Mouse (Mus musculus) stomach, embryonic 15.5 days (tissue): ENCODE data around the gene Ncmap. TPM values are rescaled to one million over a fixed set of nuclear protein-coding genes. Genes with fewer than 3 reads are reported as not detected.

ENCODE experiments used
- ATAC-seq: fragments of 200-750 bp; cut with Nextera tagmentation; 2 replicates; pipeline ENCODE4 v1.8.0; 2017; ENCODE audit warnings: low read depth, moderate number of reproducible peaks, moderate TSS enrichment; ENCODE audit not compliant: insufficient read depth, low FRiP score
- H3K27ac ChIP-seq: fragments of 300-500 bp; sonication (generic); 2 replicates; pipeline ENCODE4 v1.5.1; 2015; ENCODE audit warnings: mild to moderate bottlenecking, inconsistent platforms
- H3K27me3 ChIP-seq: fragments of 300-500 bp; sonication (generic); replicated peaks from 2 replicates; pipeline ENCODE4 v1.6.1; 2015; ENCODE audit warnings: inconsistent platforms
- H3K36me3 ChIP-seq: fragments of 300-500 bp; sonication (generic); 2 replicates; pipeline ENCODE4 v1.6.1; 2015; ENCODE audit warnings: inconsistent platforms
- H3K4me1 ChIP-seq: fragments of 300-500 bp; sonication (generic); 2 replicates; pipeline ENCODE4 v1.6.1; 2015; ENCODE audit warnings: inconsistent platforms
- H3K4me2 ChIP-seq: fragments of 300-500 bp; sonication (generic); 2 replicates; pipeline ENCODE4 v1.6.1; 2015; ENCODE audit warnings: mild to moderate bottlenecking, inconsistent platforms
- H3K4me3 ChIP-seq: fragments of 300-500 bp; sonication (generic); replicated peaks from 2 replicates; pipeline ENCODE4 v1.5.1; 2015; ENCODE audit warnings: inconsistent platforms
- H3K9ac ChIP-seq: fragments of 300-500 bp; sonication (generic); 2 replicates; pipeline ENCODE4 v1.6.1; 2015; ENCODE audit warnings: inconsistent platforms
- H3K9me3 ChIP-seq: fragments of 300-500 bp; sonication (generic); 2 replicates; pipeline ENCODE4 v1.6.1; 2016; ENCODE audit warnings: inconsistent platforms
- WGBS: fragments of 180-500 bp; shearing (Covaris S2); methylation state at CpG from one replicate; pipeline ENCODE4 v1.1.7; 2015; 5-methylcytosine and 5-hydroxymethylcytosine counted together
- polyA plus RNA-seq: library from polyadenylated mRNA; unstranded; fragments of >200 nt; fragmentation: Nextera tagmentation; extraction: Ambion mirVana; gene quantifications from 2 replicates; pipeline ENCODE4 v1.2.1, GENCODE M21; 2015

Ncmap gene
- polyA plus RNA-seq, result 19.0 and 21.9 TPM in 2 replicates

DNA sequence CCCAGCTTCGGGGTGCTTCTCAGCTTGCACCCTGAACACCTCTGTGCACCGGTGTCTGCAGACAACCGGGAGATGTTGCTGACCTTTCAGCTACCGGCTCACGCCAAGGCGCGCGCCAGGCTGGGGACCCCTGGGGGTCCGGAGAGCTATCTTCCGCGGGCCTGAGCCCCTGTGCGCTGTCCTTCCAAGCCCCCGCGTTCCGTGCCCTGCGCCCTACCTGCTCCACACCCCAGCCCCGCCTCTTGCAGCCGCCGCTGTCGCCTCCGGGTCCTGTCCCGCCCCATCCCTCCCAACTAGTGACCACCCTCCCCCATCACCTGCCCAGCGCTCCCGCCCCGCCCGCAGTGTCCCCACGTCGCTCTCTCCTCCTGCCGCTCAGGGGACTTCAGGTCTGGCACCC is at the start of gene Ncmap:
Ncmap (minus strand) TSS at position 237 of the 400 bp plus-strand sequence.
- Histone ChIP-seq H3K36me3 (no peaks in the 10 kb centered on the region), H3K4me3 (peak within 1 kb of the TSS; percentile 44), H3K4me2 (peak within 1 kb of the TSS; percentile 82), H3K4me1 (peaks cover 5% of the 10 kb centered on the region), H3K9me3 (no peaks in the 10 kb centered on the region), H3K27ac (peak within 1 kb of the TSS; percentile 86), H3K27me3 (peaks cover 10% of the 10 kb centered on the region), H3K9ac (0 out of 2 replicates have a peak within 1 kb of the TSS, but pooled peaks have one; percentile 16)
- whole genome bisulfite sequencing, result 1% methylated on average over 28 of the region's 29 CpGs
- peak; percentile 69; the same call in 1 of the 2 replicates for ATAC-seq

DNA sequence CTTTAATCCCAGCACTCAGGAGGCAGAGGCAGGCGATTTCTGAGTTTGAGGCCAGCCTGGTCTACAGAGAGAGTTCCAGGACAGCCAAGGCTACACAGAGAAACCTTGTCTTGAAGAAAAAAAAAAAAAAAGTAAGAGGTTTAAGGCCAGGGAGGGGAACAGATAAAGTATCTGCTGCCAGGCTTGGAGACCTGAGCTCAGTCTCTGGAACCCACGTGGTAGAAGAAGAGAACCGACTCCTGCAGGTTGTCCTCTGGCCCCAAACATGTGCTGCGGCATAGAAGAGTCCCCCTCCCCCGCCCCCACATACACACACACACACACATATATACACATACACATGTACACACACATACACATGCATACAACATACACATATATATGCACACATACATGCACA is 44.4 kb upstream of the Ncmap start:
- 0 out of 2 replicates have a peak, but pooled peaks cover 2% of the 10 kb centered on the region for H3K4me1 ChIP-seq
- H3K27me3 ChIP-seq, result no peaks in the 10 kb centered on the region
- WGBS, result 74% methylated on average over 5 of the region's 5 CpGs
- no peak overlapping the region for H3K4me2 ChIP-seq
- H3K4me3 ChIP-seq, result no peak overlapping the region
- H3K36me3 ChIP-seq, result no peaks in the 10 kb centered on the region
- no peak overlapping the region for H3K9ac ChIP-seq
- no peaks in the 10 kb centered on the region for H3K9me3 ChIP-seq
- H3K27ac ChIP-seq, result no peak overlapping the region
- ATAC-seq, result no peak

DNA sequence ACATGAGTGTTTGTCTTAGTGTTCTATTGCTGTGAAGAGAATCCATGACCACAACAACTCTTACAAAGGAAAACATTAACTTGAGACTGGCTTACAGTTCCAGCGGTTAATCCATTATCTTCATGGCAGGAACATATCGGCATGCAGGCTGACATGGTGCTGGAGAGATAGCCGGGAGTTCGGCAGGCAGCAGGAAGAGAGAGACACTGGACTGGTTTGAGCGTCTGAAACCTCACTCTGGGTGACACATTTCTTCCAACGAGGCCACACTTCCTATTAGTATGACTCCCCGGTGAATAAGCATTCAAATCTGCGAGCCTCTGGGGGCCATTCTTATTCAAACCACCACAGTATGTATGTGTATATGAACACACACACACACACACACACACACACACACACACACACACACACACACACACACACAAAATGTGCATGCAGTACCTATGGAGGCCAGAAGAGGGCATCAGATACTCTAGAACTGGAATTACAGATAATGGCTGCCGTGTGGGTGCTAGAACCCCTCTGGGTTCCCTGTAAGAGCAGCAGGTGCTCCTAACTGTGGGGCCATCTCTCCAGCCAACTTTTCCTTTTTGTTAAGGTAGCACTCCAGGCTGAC is 42.0 kb upstream of the Ncmap start:
- H3K4me3 ChIP-seq, result no peak overlapping the region
- ATAC-seq, result no peak; the same call in 1 of the 2 replicates
- no peak overlapping the region for H3K4me2 ChIP-seq
- no peak overlapping the region for H3K9ac ChIP-seq
- no peaks in the 10 kb centered on the region for H3K36me3 ChIP-seq
- H3K9me3 ChIP-seq, result no peaks in the 10 kb centered on the region
- H3K27me3 ChIP-seq, result no peaks in the 10 kb centered on the region
- 44% methylated on average over 9 of the region's 9 CpGs for WGBS
- 0 out of 2 replicates have a peak, but pooled peaks cover 2% of the 10 kb centered on the region for H3K4me1 ChIP-seq
- peak overlapping the region; percentile 75; the same call in 1 of the 2 replicates for H3K27ac ChIP-seq

DNA sequence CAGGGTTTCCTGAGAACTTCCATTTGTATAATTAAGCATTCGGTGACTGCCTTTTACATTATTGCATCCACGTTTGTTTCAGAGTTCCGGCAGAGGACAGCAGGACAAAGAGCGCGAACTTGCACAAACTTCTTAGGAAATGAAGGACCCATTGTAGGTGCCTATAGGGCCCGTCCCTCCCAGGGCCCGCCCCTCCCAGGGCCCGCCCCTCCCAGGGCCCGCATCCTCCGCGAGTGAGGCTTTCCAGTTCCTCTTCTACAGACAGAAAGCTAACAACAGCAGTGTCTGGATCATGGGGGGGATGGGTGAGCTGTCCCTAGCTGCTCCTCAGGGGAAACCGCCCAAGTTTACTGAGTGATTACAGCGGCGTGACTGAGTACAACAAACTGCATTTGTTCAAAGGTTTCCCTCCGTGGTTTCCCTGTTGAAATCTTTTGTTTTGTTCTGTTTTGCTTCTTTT is 41.2 kb upstream of the Ncmap start:
- WGBS, result 3% methylated on average over 15 of the region's 15 CpGs
- H3K4me1 ChIP-seq, result peaks cover 2% of the 10 kb centered on the region; the same call in 1 of the 2 replicates
- no peaks in the 10 kb centered on the region for H3K36me3 ChIP-seq
- H3K4me3 ChIP-seq, result no peak overlapping the region; the same call in 1 of the 2 replicates
- peak; percentile 93 for ATAC-seq
- H3K27me3 ChIP-seq, result no peaks in the 10 kb centered on the region
- no peak overlapping the region for H3K9ac ChIP-seq
- peak overlapping the region; percentile 40 for H3K4me2 ChIP-seq
- H3K27ac ChIP-seq, result peak overlapping the region; percentile 75; the same call in 1 of the 2 replicates
- no peaks in the 10 kb centered on the region for H3K9me3 ChIP-seq

DNA sequence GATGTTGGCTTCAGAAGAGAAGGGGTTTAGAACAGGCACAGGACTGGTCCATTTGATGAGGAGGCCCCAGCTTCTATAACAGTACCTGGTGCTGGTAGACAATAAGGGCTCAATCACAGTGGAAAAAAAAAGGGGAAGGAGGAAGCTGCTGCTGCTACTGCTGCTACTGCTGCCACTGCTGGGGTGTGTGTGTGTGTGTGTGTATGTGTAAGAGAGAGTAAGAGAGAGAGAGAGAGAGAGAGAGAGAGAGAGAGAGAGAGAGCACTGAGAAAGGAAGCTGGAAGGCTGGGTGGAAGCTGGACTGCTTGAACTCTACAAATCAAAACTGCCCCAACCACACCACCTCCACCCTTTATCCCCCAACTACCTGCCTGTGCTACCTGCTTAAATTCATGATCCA is 39.9 kb upstream of the Ncmap start:
- H3K9ac ChIP-seq, result no peak overlapping the region
- no peaks in the 10 kb centered on the region for H3K9me3 ChIP-seq
- no peak overlapping the region for H3K4me3 ChIP-seq
- ATAC-seq, result no peak
- H3K36me3 ChIP-seq, result no peaks in the 10 kb centered on the region
- peaks cover 6% of the 10 kb centered on the region; the same call in 1 of the 2 replicates for H3K4me1 ChIP-seq
- H3K27ac ChIP-seq, result peak overlapping the region; percentile 33; the same call in 1 of the 2 replicates
- H3K27me3 ChIP-seq, result no peaks in the 10 kb centered on the region
- H3K4me2 ChIP-seq, result no peak overlapping the region

DNA sequence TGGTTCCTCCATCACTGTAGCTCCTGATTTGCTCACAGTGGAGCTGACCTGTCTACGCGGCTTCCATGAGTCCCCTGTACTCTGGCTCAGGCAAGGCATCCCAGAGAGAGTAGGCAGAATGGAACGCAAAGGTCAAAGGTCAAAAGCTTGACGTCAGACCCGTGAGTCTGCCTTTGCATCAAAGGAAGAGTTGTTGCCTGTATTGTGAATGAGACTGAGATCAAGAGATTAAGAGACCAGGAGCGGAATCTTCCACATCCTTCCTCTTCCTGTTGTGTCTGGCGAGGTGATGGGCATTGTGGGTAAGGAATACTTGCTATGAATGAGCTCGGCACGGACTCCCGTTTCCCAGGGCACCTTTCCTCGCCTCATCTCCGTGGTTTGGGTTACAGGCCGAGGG is 38.3 kb upstream of the Ncmap start:
- Histone ChIP-seq H3K4me2 (no peak overlapping the region), H3K27me3 (no peaks in the 10 kb centered on the region), H3K9me3 (no peaks in the 10 kb centered on the region), H3K9ac (no peak overlapping the region), H3K4me3 (no peak overlapping the region), H3K4me1 (peaks cover 12% of the 10 kb centered on the region), H3K27ac (no peak overlapping the region), H3K36me3 (no peaks in the 10 kb centered on the region)
- 56% methylated on average over 13 of the region's 13 CpGs for WGBS
- ATAC-seq, result no peak

DNA sequence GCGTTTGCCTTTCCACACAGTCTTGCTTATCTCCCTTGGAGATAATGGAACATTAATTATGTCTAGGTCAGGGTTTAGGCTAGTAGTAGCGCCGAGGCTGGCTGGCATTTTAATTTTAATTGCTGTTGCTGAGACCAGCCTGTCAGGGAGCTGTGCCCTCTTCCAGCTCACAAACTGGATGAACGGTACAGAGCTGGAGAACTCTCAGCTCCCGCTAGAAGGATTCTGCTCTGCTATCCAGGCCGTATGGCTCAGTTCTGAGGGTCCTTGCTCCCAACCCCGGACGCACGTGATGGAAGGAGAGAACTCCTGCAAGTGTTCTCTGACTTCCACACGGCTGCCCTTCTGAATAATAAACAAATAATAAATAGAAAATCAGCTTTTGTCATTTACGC is 36.4 kb upstream of the Ncmap start:
- WGBS, result 19% methylated on average over 11 of the region's 11 CpGs
- peak overlapping the region; percentile 97 for H3K4me2 ChIP-seq
- no peak for ATAC-seq
- peak overlapping the region; percentile 82 for H3K27ac ChIP-seq
- peak overlapping the region; percentile 56; the same call in 1 of the 2 replicates for H3K9ac ChIP-seq
- peak overlapping the region; percentile 81 for H3K4me3 ChIP-seq
- H3K4me1 ChIP-seq, result peaks cover 10% of the 10 kb centered on the region
- H3K27me3 ChIP-seq, result no peaks in the 10 kb centered on the region
- no peaks in the 10 kb centered on the region for H3K9me3 ChIP-seq
- no peaks in the 10 kb centered on the region for H3K36me3 ChIP-seq

DNA sequence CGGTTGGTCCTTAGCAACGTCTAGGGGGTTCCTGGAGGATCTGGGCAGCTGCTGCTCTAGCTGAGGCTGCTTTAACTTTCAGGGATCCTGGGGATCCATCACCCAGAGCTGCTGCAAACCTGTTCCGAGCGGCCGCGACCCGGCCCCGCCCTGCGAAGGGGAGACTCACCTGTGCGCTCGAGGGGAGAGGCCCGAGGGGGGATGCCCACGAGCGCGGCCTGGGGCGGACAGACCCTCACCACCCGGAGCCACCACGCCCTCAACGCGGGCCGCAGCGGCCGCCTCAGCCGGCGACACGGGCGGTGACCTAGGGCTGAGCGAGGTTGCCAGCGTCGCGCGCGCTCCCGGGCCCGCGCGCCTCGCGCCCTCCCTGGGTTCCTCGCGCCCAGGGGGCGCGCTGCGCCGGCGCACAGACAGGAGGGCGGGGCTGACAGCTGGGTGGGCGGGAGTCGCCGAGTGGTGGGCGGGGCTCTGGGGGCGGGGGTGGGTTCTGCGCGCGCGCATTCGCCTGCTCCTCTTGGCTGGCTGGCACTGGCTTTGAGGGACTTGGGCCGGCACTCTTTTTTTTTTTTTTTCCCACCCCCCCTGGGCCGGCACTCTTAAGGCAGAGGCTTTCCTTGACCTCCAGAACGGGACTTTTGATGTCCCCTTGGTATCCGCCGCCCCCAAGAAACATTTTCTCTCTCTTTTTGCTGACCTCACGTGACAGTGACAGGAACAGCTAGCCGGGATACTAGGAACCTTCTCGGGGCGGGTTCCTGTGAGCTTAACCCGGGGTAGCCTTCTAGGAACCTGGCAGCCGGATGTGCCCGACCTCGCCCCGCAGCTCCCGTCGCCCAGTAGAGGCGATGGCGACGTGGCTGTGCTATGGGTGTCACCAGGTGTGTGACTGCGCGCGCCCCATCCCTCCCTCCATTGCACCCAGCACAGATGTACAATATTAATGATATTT is 35.7 kb upstream of the Ncmap start, which contains the start of gene Rcan3:
Rcan3 (minus strand) TSS at position 411 of the 952 bp plus-strand sequence.
- H3K9ac ChIP-seq, result peak within 1 kb of the TSS; percentile 61
- H3K4me1 ChIP-seq, result peaks cover 10% of the 10 kb centered on the region
- H3K27me3 ChIP-seq, result no peaks in the 10 kb centered on the region
- ATAC-seq, result peak; percentile 85
- H3K4me2 ChIP-seq, result peak within 1 kb of the TSS; percentile 97
- peak within 1 kb of the TSS; percentile 81 for H3K4me3 ChIP-seq
- WGBS, result 0% methylated on average over 76 of the region's 79 CpGs
- H3K27ac ChIP-seq, result peak within 1 kb of the TSS; percentile 82
- no peaks in the 10 kb centered on the region for H3K36me3 ChIP-seq
- no peaks in the 10 kb centered on the region for H3K9me3 ChIP-seq

DNA sequence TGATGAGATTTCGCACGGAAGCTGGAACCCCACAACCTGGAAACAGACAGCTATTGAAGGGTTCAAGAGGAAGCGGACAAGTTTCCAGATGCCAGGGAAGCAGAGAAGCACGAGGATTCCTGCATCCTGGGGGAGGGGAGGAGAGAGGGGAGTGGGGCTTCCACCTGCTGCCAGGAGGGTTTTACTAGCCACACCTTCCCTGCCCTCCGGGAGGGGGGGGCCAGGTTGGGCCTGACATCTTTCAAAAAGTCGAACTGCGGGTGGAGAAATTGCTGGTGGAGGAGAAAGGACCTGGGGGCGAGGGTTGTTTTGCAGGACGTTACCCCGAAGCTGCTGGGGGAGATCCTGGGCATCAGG is 35.0 kb upstream of the Ncmap start:
- H3K27ac ChIP-seq, result peak overlapping the region; percentile 82; the same call in 1 of the 2 replicates
- peak overlapping the region; percentile 97 for H3K4me2 ChIP-seq
- 11% methylated on average over 10 of the region's 10 CpGs for WGBS
- H3K27me3 ChIP-seq, result no peaks in the 10 kb centered on the region
- no peaks in the 10 kb centered on the region for H3K36me3 ChIP-seq
- peaks cover 10% of the 10 kb centered on the region for H3K4me1 ChIP-seq
- no peaks in the 10 kb centered on the region for H3K9me3 ChIP-seq
- peak overlapping the region; percentile 61 for H3K9ac ChIP-seq
- no peak for ATAC-seq
- peak overlapping the region; percentile 81 for H3K4me3 ChIP-seq

DNA sequence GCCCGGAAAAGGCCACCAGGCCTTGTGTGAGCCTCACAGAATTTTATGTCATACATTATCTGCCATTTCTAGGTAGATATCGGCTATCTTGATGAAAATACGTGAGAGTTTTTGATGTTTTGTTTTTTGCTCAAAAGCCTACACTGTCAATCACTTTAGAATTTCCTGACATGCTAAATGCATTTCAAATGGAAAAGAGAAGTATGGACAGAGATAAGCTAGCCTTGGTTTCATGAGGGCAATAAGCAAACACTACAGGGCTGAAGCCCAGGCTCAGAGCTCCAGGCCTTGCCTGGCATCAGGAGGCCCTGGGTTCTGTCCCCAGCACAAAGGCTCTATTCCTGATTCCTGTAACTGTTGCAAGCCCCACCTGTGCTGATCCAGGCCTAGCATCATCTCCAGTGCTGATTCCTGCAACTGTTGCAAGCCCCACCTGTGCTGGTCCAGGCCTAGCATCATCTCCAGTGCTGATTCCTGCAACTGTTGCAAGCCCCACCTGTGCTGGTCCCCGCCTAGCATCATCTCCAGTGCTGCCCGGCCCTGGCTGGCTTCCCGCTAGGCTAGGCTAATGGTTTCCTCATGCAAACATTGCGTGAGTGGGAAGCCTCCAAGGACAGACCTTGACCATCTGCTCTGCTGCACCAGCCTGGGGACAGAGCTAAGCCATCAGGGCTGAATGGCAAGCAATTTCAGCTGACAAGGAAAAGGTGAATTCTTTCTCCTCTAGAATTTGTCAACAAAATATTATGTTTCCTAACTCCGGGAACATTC is 32.1 kb upstream of the Ncmap start:
- Histone ChIP-seq H3K4me1 (peaks cover 10% of the 10 kb centered on the region), H3K9me3 (no peaks in the 10 kb centered on the region), H3K4me2 (no peak overlapping the region), H3K9ac (no peak overlapping the region), H3K27ac (no peak overlapping the region), H3K4me3 (no peak overlapping the region), H3K36me3 (no peaks in the 10 kb centered on the region), H3K27me3 (no peaks in the 10 kb centered on the region)
- ATAC-seq, result no peak
- WGBS, result 73% methylated on average over 8 of the region's 8 CpGs

DNA sequence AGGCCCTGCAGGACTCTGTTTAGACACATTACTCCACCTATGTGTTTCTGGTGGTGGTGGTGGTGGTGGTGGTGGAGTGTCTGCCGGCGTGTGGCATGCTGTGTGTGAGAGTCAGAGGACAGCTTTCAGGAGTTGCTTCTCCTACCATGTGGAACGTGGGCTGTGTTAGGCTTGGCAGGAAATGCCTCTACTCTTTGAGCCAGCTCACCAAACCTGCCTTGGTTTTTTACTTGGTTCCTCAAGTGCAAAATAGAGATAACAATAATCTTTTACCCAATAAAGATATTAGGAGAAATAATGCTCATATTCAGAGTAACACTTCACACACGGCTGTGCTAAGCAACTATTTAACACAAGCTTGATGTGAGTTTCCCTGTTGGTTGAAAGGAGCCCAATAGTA is 31.4 kb upstream of the Ncmap start:
- WGBS, result 78% methylated on average over 4 of the region's 4 CpGs

More for the DNA sequence above, 31.4 kb upstream of the Ncmap start:
- Histone ChIP-seq H3K27me3 (no peaks in the 10 kb centered on the region), H3K9ac (no peak overlapping the region), H3K4me3 (no peak overlapping the region), H3K27ac (no peak overlapping the region), H3K4me1 (peaks cover 10% of the 10 kb centered on the region), H3K9me3 (no peaks in the 10 kb centered on the region), H3K36me3 (peaks cover 3% of the 10 kb centered on the region; the same call in 1 of the 2 replicates), H3K4me2 (no peak overlapping the region)
- no peak for ATAC-seq
